Mouse (Mus musculus) midbrain, embryonic 12.5 days (tissue): ENCODE measurements around the gene Birc5. TPM values are rescaled to one million over a fixed set of nuclear protein-coding genes. Genes with fewer than 3 reads are reported as not detected.

Source experiments
- ATAC-seq: fragments of 200-750 bp; cut with Nextera tagmentation; 2 replicates; pipeline ENCODE4 v1.8.0; 2017; ENCODE audit warnings: low read depth, moderate TSS enrichment, moderate library complexity; ENCODE audit not compliant: low FRiP score
- H3K27ac ChIP-seq: fragments of 300-500 bp; sonication (generic); replicated peaks from 2 replicates; pipeline ENCODE4 v1.5.1; 2016; ENCODE audit warnings: mild to moderate bottlenecking
- H3K27me3 ChIP-seq: fragments of 300-500 bp; sonication (generic); 2 replicates; pipeline ENCODE4 v1.6.1; 2016; ENCODE audit warnings: mild to moderate bottlenecking
- H3K36me3 ChIP-seq: fragments of 300-500 bp; sonication (generic); 2 replicates; pipeline ENCODE4 v1.6.1; 2016
- H3K4me1 ChIP-seq: fragments of 300-500 bp; sonication (generic); 2 replicates; pipeline ENCODE4 v1.6.1; 2016
- H3K4me2 ChIP-seq: fragments of 300-500 bp; sonication (generic); replicated peaks from 2 replicates; pipeline ENCODE4 v1.6.1; 2016; ENCODE audit warnings: mild to moderate bottlenecking, moderate library complexity
- H3K4me3 ChIP-seq: fragments of 300-500 bp; sonication (generic); 2 replicates; pipeline ENCODE4 v1.5.1; 2016; ENCODE audit warnings: mild to moderate bottlenecking
- H3K9ac ChIP-seq: fragments of 300-500 bp; sonication (generic); replicated peaks from 2 replicates; pipeline ENCODE4 v1.6.1; 2016; ENCODE audit warnings: mild to moderate bottlenecking, moderate library complexity
- H3K9me3 ChIP-seq: fragments of 300-500 bp; sonication (generic); 2 replicates; pipeline ENCODE4 v1.6.1; 2016; ENCODE audit warnings: mild to moderate bottlenecking
- WGBS: fragments of 180-500 bp; shearing (Covaris S2); methylation state at CpG from one replicate; pipeline ENCODE4 v1.1.7; 2016; 5-methylcytosine and 5-hydroxymethylcytosine counted together
- polyA plus RNA-seq: library from polyadenylated mRNA; unstranded; fragments of >200 nt; fragmentation: Nextera tagmentation; extraction: Ambion mirVana; gene quantifications from 2 replicates; pipeline ENCODE4 v1.2.1, GENCODE M21; 2016

The Birc5 gene
- polyA plus RNA-seq, 1 experiment from 2014 or later = 237 TPM

- WGBS = 21% methylated on average over 13 of the region's 13 CpGs
- no peak overlapping the region for H3K4me3 ChIP-seq
- H3K4me2 ChIP-seq = peak overlapping the region; percentile 56
- peak; percentile 28; the same call in 1 of the 2 replicates for ATAC-seq
- peaks cover 32% of the 10 kb centered on the region for H3K4me1 ChIP-seq
- no peaks in the 10 kb centered on the region for H3K36me3 ChIP-seq
- H3K9ac ChIP-seq = peak overlapping the region; percentile 26; the same call in 1 of the 2 replicates
- H3K27ac ChIP-seq = peak overlapping the region; percentile 80
- H3K9me3 ChIP-seq = no peaks in the 10 kb centered on the region
- peaks cover 54% of the 10 kb centered on the region for H3K27me3 ChIP-seq
Measured at GRCm38 (mm10) chr11:117890519-117891282, 41.6 kb downstream of the Birc5 start.

GRCm38 (mm10) chr11:117891581-117892175, 42.6 kb downstream of the Birc5 start:
- no peak overlapping the region for H3K4me3 ChIP-seq
- H3K27me3 ChIP-seq = peaks cover 47% of the 10 kb centered on the region
- ATAC-seq = no peak
- no peaks in the 10 kb centered on the region for H3K9me3 ChIP-seq
- no peak overlapping the region for H3K9ac ChIP-seq
- H3K36me3 ChIP-seq = no peaks in the 10 kb centered on the region
- 96% methylated on average over 19 of the region's 19 CpGs for WGBS
- 0 out of 2 replicates have a peak overlapping the region, but pooled peaks have one; percentile 11 for H3K27ac ChIP-seq
- peaks cover 32% of the 10 kb centered on the region for H3K4me1 ChIP-seq
- H3K4me2 ChIP-seq = no peak overlapping the region

GRCm38 (mm10) chr11:117892199-117892598, 43.1 kb downstream of the Birc5 start:
- Histone ChIP-seq H3K4me2 (no peak overlapping the region), H3K4me3 (no peak overlapping the region), H3K4me1 (peaks cover 32% of the 10 kb centered on the region), H3K9ac (no peak overlapping the region), H3K27me3 (peaks cover 46% of the 10 kb centered on the region), H3K27ac (no peak overlapping the region), H3K36me3 (no peaks in the 10 kb centered on the region), H3K9me3 (no peaks in the 10 kb centered on the region)
- no peak for ATAC-seq
- 60% methylated on average over 6 of the region's 6 CpGs for WGBS

- Histone ChIP-seq H3K4me1 (peaks cover 17% of the 10 kb centered on the region), H3K4me2 (no peak overlapping the region), H3K4me3 (no peak overlapping the region), H3K36me3 (no peaks in the 10 kb centered on the region), H3K27me3 (peaks cover 34% of the 10 kb centered on the region), H3K9me3 (no peaks in the 10 kb centered on the region), H3K9ac (no peak overlapping the region), H3K27ac (no peak overlapping the region)
- ATAC-seq = no peak
- 68% methylated on average over 10 of the region's 10 CpGs for WGBS
Measured at GRCm38 (mm10) chr11:117894676-117895075, 45.6 kb downstream of the Birc5 start.

- Histone ChIP-seq H3K27ac (no peak overlapping the region), H3K36me3 (no peaks in the 10 kb centered on the region), H3K4me1 (no peaks in the 10 kb centered on the region), H3K27me3 (peaks cover 19% of the 10 kb centered on the region), H3K4me3 (no peak overlapping the region), H3K9me3 (no peaks in the 10 kb centered on the region), H3K9ac (no peak overlapping the region), H3K4me2 (no peak overlapping the region)
- 50% methylated on average over 2 of the region's 2 CpGs for WGBS
- ATAC-seq = no peak
Measured at GRCm38 (mm10) chr11:117896533-117896932, 47.5 kb downstream of the Birc5 start.

- no peak overlapping the region for H3K27ac ChIP-seq
- H3K9ac ChIP-seq = no peak overlapping the region
- H3K9me3 ChIP-seq = no peaks in the 10 kb centered on the region
- WGBS = 62% methylated on average over 2 of the region's 2 CpGs
- ATAC-seq = no peak
- H3K4me1 ChIP-seq = no peaks in the 10 kb centered on the region
- H3K4me2 ChIP-seq = no peak overlapping the region
- no peak overlapping the region for H3K4me3 ChIP-seq
- H3K36me3 ChIP-seq = no peaks in the 10 kb centered on the region
- H3K27me3 ChIP-seq = no peaks in the 10 kb centered on the region
Measured at GRCm38 (mm10) chr11:117902282-117902681, 53.2 kb downstream of the Birc5 start.

- Histone ChIP-seq H3K4me1 (no peaks in the 10 kb centered on the region), H3K27me3 (no peaks in the 10 kb centered on the region), H3K9me3 (no peaks in the 10 kb centered on the region), H3K4me2 (no peak overlapping the region), H3K9ac (no peak overlapping the region), H3K36me3 (no peaks in the 10 kb centered on the region), H3K27ac (no peak overlapping the region), H3K4me3 (no peak overlapping the region)
- WGBS = 86% methylated on average over 8 of the region's 8 CpGs
- ATAC-seq = no peak
Measured at GRCm38 (mm10) chr11:117904442-117904841, 55.4 kb downstream of the Birc5 start.

Other genes starting within 250 kb of the Birc5 start
- 24.3 and 26.4 TPM in 2 replicates for gene Tnrc6c, start 195.0 kb upstream of the Birc5 start, polyA plus RNA-seq
- gene Tmc8, start 67.2 kb upstream of the Birc5 start, polyA plus RNA-seq = 0.37 and 0.92 TPM in 2 replicates
- 6.5 and 6.6 TPM in 2 replicates for gene Tmc6, start 67.1 kb upstream of the Birc5 start, polyA plus RNA-seq
- 0.28 TPM in 1 of 2 replicates, not detected in the other for gene 6030468B19Rik, start 51.6 kb upstream of the Birc5 start, polyA plus RNA-seq
- 0.56 TPM in 1 of 2 replicates, not detected in the other for gene Gm20708, start 39.6 kb upstream of the Birc5 start, polyA plus RNA-seq
- gene Syngr2, start 39.6 kb upstream of the Birc5 start, polyA plus RNA-seq = 26.2 and 27.0 TPM in 2 replicates
- 4.4 and 4.7 TPM in 2 replicates for gene Afmid, start 23.3 kb upstream of the Birc5 start, polyA plus RNA-seq
- gene Tk1, start 23.2 kb upstream of the Birc5 start, polyA plus RNA-seq = 69.5 and 70.9 TPM in 2 replicates
- not detected in 2 replicates for gene Tmem235, start 11.5 kb downstream of the Birc5 start, polyA plus RNA-seq
- 3.1 and 3.2 TPM in 2 replicates for gene Tha1, start 24.2 kb downstream of the Birc5 start, polyA plus RNA-seq
- gene Socs3, start 120.8 kb downstream of the Birc5 start, polyA plus RNA-seq = 10.7 and 13.2 TPM in 2 replicates
- gene Pgs1, start 137.0 kb downstream of the Birc5 start, polyA plus RNA-seq = 47.5 and 48.9 TPM in 2 replicates